Mouse (Mus musculus) gastrocnemius, postnatal 10 days (tissue): ENCODE data around the gene Cog2. TPM values are rescaled to one million over a fixed set of nuclear protein-coding genes. Genes with fewer than 3 reads are reported as not detected.

Source experiments
- DNase-seq: peaks from one replicate; pipeline ENCODE4 v3.0.0; 2021; ENCODE audit warnings: mixed read lengths
- total RNA-seq, 2 experiments: library from RNA; stranded (reverse); gene quantifications; 2 replicates each; pipeline ENCODE4 v1.2.3; 2021

The Cog2 gene
- total RNA-seq, 2 experiments from 2014 or later, result 22.6 to 28.1 TPM

GRCm38 (mm10) chr8:124516525-124516924 lies 4.0 kb upstream of the Cog2 start:
- DNase-seq, result no peak

GRCm38 (mm10) chr8:124517142-124517541 lies 3.4 kb upstream of the Cog2 start:
- no peak for DNase-seq

GRCm38 (mm10) chr8:124521946-124522345 lies 1.4 kb downstream of the Cog2 start:
- no peak for DNase-seq

- no peak for DNase-seq
Measured at GRCm38 (mm10) chr8:124526261-124526660, 5.7 kb downstream of the Cog2 start.

GRCm38 (mm10) chr8:124530076-124530475 lies 9.5 kb downstream of the Cog2 start:
- DNase-seq, result peak; percentile 24

GRCm38 (mm10) chr8:124530556-124530955 lies 10.0 kb downstream of the Cog2 start:
- no peak for DNase-seq

GRCm38 (mm10) chr8:124530996-124531395 lies 10.4 kb downstream of the Cog2 start:
- no peak for DNase-seq

- DNase-seq, result no peak
Measured at GRCm38 (mm10) chr8:124532626-124533025, 12.1 kb downstream of the Cog2 start.

GRCm38 (mm10) chr8:124535451-124535850 lies 14.9 kb downstream of the Cog2 start:
- DNase-seq, result no peak

- no peak for DNase-seq
Measured at GRCm38 (mm10) chr8:124540906-124541305, 20.3 kb downstream of the Cog2 start.

- no peak for DNase-seq
Measured at GRCm38 (mm10) chr8:124542001-124542400, 21.4 kb downstream of the Cog2 start.

GRCm38 (mm10) chr8:124543272-124543671 lies 22.7 kb downstream of the Cog2 start:
- no peak for DNase-seq

GRCm38 (mm10) chr8:124546371-124546770 lies 25.8 kb downstream of the Cog2 start:
- DNase-seq, result no peak

GRCm38 (mm10) chr8:124546815-124547214 lies 26.2 kb downstream of the Cog2 start:
- no peak for DNase-seq

GRCm38 (mm10) chr8:124547269-124547668 lies 26.7 kb downstream of the Cog2 start:
- no peak for DNase-seq

GRCm38 (mm10) chr8:124548187-124548586 lies 27.6 kb downstream of the Cog2 start:
- DNase-seq, result no peak

GRCm38 (mm10) chr8:124551011-124551661 lies 30.6 kb downstream of the Cog2 start:
- no peak for DNase-seq

- DNase-seq, result no peak
Measured at GRCm38 (mm10) chr8:124555113-124555750, 34.7 kb downstream of the Cog2 start.

GRCm38 (mm10) chr8:124556164-124556563 lies 35.6 kb downstream of the Cog2 start:
- DNase-seq, result no peak

GRCm38 (mm10) chr8:124556658-124557057 lies 36.1 kb downstream of the Cog2 start:
- no peak for DNase-seq

GRCm38 (mm10) chr8:124557476-124557875 lies 36.9 kb downstream of the Cog2 start:
- no peak for DNase-seq

GRCm38 (mm10) chr8:124567126-124567525 lies 46.6 kb downstream of the Cog2 start:
- DNase-seq, result no peak

- no peak for DNase-seq
Measured at GRCm38 (mm10) chr8:124567584-124567983, 47.0 kb downstream of the Cog2 start.

- no peak for DNase-seq
Measured at GRCm38 (mm10) chr8:124569100-124569499, 48.5 kb downstream of the Cog2 start.
